Mouse (Mus musculus): ENCODE data around the gene Vasp. TPM values are rescaled to one million over a fixed set of nuclear protein-coding genes. Genes with fewer than 3 reads are reported as not detected.

Gene Vasp
- total RNA-seq, 2 experiments from 2014 or later = 45.3 to 46.6 TPM

DNA sequence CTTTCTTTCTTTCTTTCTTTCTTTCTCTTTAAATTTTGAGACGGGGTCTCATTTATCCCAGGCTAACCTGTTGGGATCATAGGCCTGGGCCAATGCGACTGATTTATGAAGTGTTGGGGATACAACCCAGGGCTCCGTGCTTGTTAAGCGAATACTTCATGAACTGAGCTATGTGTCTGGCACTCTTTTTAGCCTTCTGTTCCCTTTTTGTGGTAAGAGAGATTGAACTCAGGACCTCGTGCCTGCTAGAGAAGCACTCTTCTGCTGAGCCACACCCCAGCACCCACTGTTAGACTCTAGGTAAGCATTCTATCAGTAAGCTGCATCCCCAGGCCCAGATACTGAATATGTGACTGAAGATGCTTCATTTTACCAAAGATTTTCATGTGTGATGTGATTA, 54.1 kb downstream of the Vasp start:
- no peak for DNase-seq
- intact Hi-C loops (cut with DNase I) = no loop called here

DNA sequence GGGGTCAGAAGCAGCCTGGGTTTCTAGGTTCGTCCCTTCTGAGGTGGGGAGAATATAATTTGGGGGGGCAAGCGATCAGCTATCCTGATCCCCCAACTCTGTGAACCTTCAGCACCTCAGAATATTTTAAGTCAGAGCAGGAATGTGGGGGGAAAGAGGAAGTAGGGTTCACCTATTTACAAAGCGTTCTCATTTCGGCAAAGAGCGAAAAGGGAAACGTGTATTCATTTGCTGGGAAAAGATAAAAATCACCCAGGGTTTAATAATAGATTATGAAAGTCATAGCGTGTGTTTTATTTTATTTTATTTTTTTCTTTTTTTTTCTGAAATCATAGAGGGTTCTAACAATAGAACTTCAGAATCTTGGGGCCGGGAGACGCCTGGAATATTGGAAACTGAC, 56.7 kb downstream of the Vasp start:
- DNase-seq = no peak
- intact Hi-C loops (cut with DNase I) = no loop called here

GRCm38 (mm10) chr7:19214369-19214768, 57.2 kb downstream of the Vasp start:
- intact Hi-C loops (cut with DNase I) = no loop called here
- DNase-seq = no peak

GRCm38 (mm10) chr7:19213385-19213784, 58.2 kb downstream of the Vasp start:
- DNase-seq = no peak
- intact Hi-C loops (cut with DNase I) = no loop called here

GRCm38 (mm10) chr7:19211996-19212755, 59.4 kb downstream of the Vasp start, which contains the start of gene Gpr4:
Gene Gpr4 (plus strand): TSS chr7:19212538.
- intact Hi-C loops (cut with DNase I) = no loop called here
- DNase-seq = peak; percentile 31

GRCm38 (mm10) chr7:19211041-19211675, 60.5 kb downstream of the Vasp start:
- intact Hi-C loops (cut with DNase I) = no loop called here
- DNase-seq = no peak

GRCm38 (mm10) chr7:19210010-19210409, 61.6 kb downstream of the Vasp start:
- intact Hi-C loops (cut with DNase I) = no loop called here
- no peak for DNase-seq

GRCm38 (mm10) chr7:19209494-19209893, 62.1 kb downstream of the Vasp start:
- intact Hi-C loops (cut with DNase I) = no loop called here
- no peak for DNase-seq

GRCm38 (mm10) chr7:19208944-19209472, 62.6 kb downstream of the Vasp start:
- peak; percentile 47 for DNase-seq
- intact Hi-C loops (cut with DNase I) = no loop called here

DNA sequence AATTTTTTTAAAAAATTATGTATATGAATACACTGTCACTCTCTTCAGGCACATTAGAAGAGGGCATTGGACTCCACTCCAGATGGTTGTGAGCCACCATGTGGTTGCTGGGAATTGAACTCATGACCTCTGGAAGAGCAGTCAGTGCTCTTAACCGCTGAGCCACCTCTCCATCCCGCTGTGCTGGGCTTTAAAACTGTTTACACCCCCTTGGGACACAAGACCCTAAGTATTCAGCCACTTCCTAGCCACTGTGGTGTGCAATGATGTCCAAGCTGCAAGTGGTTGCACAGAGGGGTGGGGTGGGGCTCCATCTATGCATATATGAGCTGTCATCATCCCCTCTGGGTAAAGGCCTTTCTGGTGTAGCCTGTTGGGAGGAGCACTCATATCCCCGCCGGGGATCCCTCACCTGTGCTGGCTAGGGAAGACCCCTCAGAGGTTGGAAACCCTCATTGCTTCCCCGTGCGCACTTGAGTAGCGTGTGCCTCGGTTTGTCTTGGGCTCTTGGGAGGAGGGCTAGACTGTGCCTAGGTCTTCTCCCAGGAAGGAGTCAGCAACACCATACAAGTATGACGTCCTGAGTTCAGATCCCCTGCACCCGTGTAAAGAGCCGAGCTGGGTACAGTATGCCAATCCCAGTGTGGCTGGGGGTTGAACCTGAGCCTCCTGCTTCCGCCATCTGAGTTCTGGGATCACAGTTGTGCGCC, 63.3 kb downstream of the Vasp start:
- no peak for DNase-seq
- intact Hi-C loops (cut with DNase I) = no loop called here

Other genes starting within 250 kb of the Vasp start
- gene Foxa3, start 248.3 kb downstream of the Vasp start, total RNA-seq (2021) = not detected
- 10 to 100 TPM; 87.1 to 96.8 TPM for gene Sympk, start 247.4 kb downstream of the Vasp start, total RNA-seq (2021)
- under 1 TPM; 0.30 to 0.46 TPM for gene Rsph6a, start 217.1 kb downstream of the Vasp start, total RNA-seq (2021)
- gene Dmwd, start 195.6 kb downstream of the Vasp start, total RNA-seq (2021) = 100 to 1,000 TPM; 147 to 151 TPM
- 10 to 100 TPM; 45.3 to 46.5 TPM for gene Dmpk, start 188.0 kb downstream of the Vasp start, total RNA-seq (2021)
- gene Six5, start 177.2 kb downstream of the Vasp start, total RNA-seq (2021) = 1 to 10 TPM; 2.2 to 3.3 TPM
- 10 to 100 TPM in 1 of 2 experiments, 1 to 10 TPM in 1; 9.4 to 11.0 TPM for gene Gm4969, start 153.4 kb downstream of the Vasp start, total RNA-seq (2021)
- gene Fbxo46, start 152.0 kb downstream of the Vasp start, total RNA-seq (2021) = 10 to 100 TPM; 17.7 to 18.9 TPM
- gene Qpctl, start 122.5 kb downstream of the Vasp start, total RNA-seq (2021) = 10 to 100 TPM; 17.6 to 19.9 TPM
- 100 to 1,000 TPM; 126 to 130 TPM for gene Snrpd2, start 122.1 kb downstream of the Vasp start, total RNA-seq (2021)
- gene Gipr, start 105.7 kb downstream of the Vasp start, total RNA-seq (2021) = 10 to 100 TPM; 22.7 to 25.8 TPM
- gene Eml2, start 95.4 kb downstream of the Vasp start, total RNA-seq (2021) = 100 to 1,000 TPM; 102 to 106 TPM
- 1 to 10 TPM; 3.5 to 4.3 TPM for gene Gpr4, start 59.3 kb downstream of the Vasp start, total RNA-seq (2021)
- 10 to 100 TPM; 33.8 to 35.0 TPM for gene Opa3, start 43.5 kb downstream of the Vasp start, total RNA-seq (2021)
- under 1 TPM; 0.60 to 0.64 TPM for gene Ppm1n, start 8.2 kb upstream of the Vasp start, total RNA-seq (2021)
- 100 to 1,000 TPM; 154 to 161 TPM for gene Rtn2, start 10.8 kb upstream of the Vasp start, total RNA-seq (2021)
- gene Fosb, start 38.2 kb upstream of the Vasp start, total RNA-seq (2021) = 1 to 10 TPM; 1.2 to 1.3 TPM
- 10 to 100 TPM; 60.1 to 70.9 TPM for gene Ercc1, start 73.0 kb upstream of the Vasp start, total RNA-seq (2021)
- gene Cd3eap, start 87.7 kb upstream of the Vasp start, total RNA-seq (2021) = 10 to 100 TPM; 15.9 to 18.7 TPM
- 1 to 10 TPM; 6.0 to 6.4 TPM for gene Ppp1r13l, start 87.9 kb upstream of the Vasp start, total RNA-seq (2021)
- gene Ercc2, start 110.2 kb upstream of the Vasp start, total RNA-seq (2021) = 10 to 100 TPM; 46.1 to 62.8 TPM
- 1 to 10 TPM; 1.2 to 1.3 TPM for gene Klc3, start 132.3 kb upstream of the Vasp start, total RNA-seq (2021)
- gene Ckm, start 133.0 kb upstream of the Vasp start, total RNA-seq (2021) = not detected
- gene Mark4, start 187.0 kb upstream of the Vasp start, total RNA-seq (2021) = 100 to 1,000 TPM; 118 to 119 TPM
- under 1 TPM; 0.42 to 0.46 TPM for gene Exoc3l2, start 191.5 kb upstream of the Vasp start, total RNA-seq (2021)
- 1 to 10 TPM; 8.5 to 8.8 TPM for gene Bloc1s3, start 236.6 kb upstream of the Vasp start, total RNA-seq (2021)
- gene Trappc6a, start 236.6 kb upstream of the Vasp start, total RNA-seq (2021) = 10 to 100 TPM; 17.9 to 19.0 TPM
- gene Nkpd1, start 246.0 kb upstream of the Vasp start, total RNA-seq (2021) = under 1 TPM; 0.90 to 0.91 TPM

Data from left cerebral cortex, postnatal 4 days (tissue).